Mouse (Mus musculus): ENCODE data around the gene Mylpf.

DNA sequence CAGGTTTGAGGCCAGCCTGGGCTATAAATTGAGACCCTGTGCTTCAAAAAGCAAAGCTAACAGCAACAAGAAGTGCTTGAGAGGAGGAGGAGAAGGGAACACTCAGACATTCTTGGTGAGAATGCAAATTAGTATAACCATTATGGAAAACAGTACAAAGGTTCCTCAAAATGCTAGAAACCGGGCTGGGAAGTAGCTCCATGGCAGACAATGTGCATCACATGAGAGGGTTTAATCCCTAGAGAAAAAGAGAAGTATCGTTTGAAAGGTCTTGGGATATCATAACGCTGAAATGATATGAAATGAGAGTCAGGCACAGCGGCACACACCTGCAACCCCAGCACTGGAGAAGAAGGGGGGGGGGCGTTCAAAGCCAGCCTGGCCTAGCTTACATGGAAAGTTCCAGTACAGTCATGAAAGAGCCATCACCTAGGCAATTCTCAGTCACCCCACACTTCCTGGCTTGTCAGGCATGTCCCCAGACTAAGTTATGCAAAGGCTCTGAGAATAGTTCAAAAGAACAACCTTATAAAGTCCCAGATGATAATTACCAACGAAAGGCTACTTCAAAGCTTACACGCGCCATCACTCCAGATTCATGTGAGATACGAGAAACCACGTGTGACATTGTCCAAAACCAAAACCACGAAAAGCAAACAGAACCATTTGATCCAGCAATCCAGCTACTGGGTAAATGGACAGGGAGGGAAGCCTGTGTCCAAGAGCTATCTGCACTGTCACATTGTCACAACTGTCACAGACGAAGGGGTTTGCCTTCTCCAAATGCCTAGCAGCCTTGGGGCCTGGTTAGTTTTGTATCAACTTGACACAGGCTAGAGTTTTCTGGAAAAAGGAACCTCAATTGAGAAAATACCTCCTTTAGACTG, 42.8 kb upstream of the Mylpf start:
- TF ChIP-seq POLR2A (IDR thresholded peaks at IDR 0.05; ENCODE audit: extremely low read depth, insufficient read depth, low read length) = no peak
- TF ChIP-seq CTCF (IDR thresholded peaks at IDR 0.05; ENCODE audit: low read depth, low read length) = no peak
